Mouse (Mus musculus): Measurements from ENCODE around the gene Ppp1r9a. TPM values are rescaled to one million over a fixed set of nuclear protein-coding genes. Genes with fewer than 3 reads are reported as not detected.

The Ppp1r9a gene
- polyA plus RNA-seq, 2 experiments = 2.6 to 3.0 TPM

DNA sequence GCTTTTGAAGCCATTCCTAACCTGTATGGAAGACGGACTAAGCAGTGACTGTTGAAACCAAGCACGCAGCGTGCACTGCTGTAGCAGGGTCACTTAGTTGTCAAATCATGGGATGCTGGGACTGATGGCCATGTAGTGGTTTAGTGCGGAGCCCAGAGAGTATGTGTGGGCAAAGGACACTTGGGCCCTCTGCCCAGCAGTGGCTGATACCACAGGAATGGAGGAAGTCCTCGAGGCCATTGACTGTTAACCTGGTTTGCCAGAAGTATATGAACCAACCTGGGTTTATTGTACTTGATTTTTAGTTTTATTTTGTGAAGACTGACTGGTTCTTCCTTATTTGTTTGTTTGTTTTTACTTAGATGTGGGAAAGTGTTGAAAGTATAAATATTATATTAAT lies 84.4 kb downstream of the Ppp1r9a start:
- TF ChIP-seq CTCF (IDR thresholded peaks at IDR 0.05; ENCODE audit: low read depth) = no peak
- TF ChIP-seq EP300 (IDR thresholded peaks at IDR 0.05; ENCODE audit: low read depth) = no peak
- WGBS (ENCODE audit: insufficient replicate concordance) = 76% methylated on average over 5 of the region's 5 CpGs

DNA sequence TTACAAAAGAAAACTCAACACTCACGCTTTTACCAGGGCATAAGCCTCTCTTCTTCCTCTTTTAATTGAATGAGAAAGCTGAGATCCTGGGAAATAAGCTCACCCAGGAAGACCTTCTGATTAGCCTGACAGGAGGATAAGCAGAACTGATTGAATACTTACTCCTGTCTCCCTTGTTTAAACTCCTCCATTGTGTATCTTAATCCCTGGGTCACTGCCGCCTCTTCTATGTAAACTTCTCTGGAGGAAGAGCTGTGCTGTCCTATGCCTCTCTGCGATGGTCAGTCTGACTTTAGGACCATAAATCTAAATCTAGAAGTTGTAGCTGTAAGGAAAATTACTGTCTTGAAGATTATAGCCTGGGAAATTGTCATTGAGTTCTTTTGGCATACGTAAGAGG lies 86.0 kb downstream of the Ppp1r9a start:
- Histone ChIP-seq H3K4me3 (ENCODE audit: insufficient read depth in 1 of 2, low read depth in 2 of 2, low read length in 2 of 2) (no peak overlapping the region), H3K27ac (no peak overlapping the region), H3K4me1 (replicated peaks; ENCODE audit: control insufficient read depth in 2 of 2, insufficient read depth in 2 of 2, low read length in 1 of 2) (peaks cover 0 to 2% of the 10 kb centered on the region in 2 experiments; a peak in 1 of 4 replicates), H3K9ac (replicated peaks) (no peak overlapping the region), H3K27me3 (ENCODE audit: control insufficient read depth, insufficient read depth, low read length) (no peaks in the 10 kb centered on the region), H3K36me3 (replicated peaks; ENCODE audit: control insufficient read depth, insufficient read depth, low read depth) (no peaks in the 10 kb centered on the region), H3K4me2 (ENCODE audit: low read depth) (no peak overlapping the region), H3K9me3 (ENCODE audit: control insufficient read depth, low read length) (peaks cover 3% of the 10 kb centered on the region)
- no peak for ATAC-seq (ENCODE audit: insufficient read depth)
- TF ChIP-seq EP300 (IDR thresholded peaks at IDR 0.05; ENCODE audit: low read depth) (no peak), CTCF (IDR thresholded peaks at IDR 0.05; ENCODE audit: low read depth) (no peak)
- DNase-seq (ENCODE audit: low read depth in 3 of 3, low spot score in 3 of 3) = no peak
- 67% methylated on average over 4 of the region's 4 CpGs for WGBS (ENCODE audit: insufficient replicate concordance)

More for the DNA sequence above, 84.4 kb downstream of the Ppp1r9a start:
- Histone ChIP-seq H3K9ac (replicated peaks) (no peak overlapping the region), H3K4me2 (ENCODE audit: low read depth) (no peak overlapping the region), H3K27me3 (ENCODE audit: control insufficient read depth, insufficient read depth, low read length) (no peaks in the 10 kb centered on the region), H3K27ac (no peak overlapping the region), H3K4me3 (ENCODE audit: insufficient read depth in 1 of 2, low read depth in 2 of 2, low read length in 2 of 2) (no peak overlapping the region), H3K4me1 (replicated peaks; ENCODE audit: control insufficient read depth in 2 of 2, insufficient read depth in 2 of 2, low read length in 1 of 2) (peaks cover 0 to 3% of the 10 kb centered on the region in 2 experiments; a peak in 1 of 4 replicates), H3K9me3 (ENCODE audit: control insufficient read depth, low read length) (no peaks in the 10 kb centered on the region), H3K36me3 (replicated peaks; ENCODE audit: control insufficient read depth, insufficient read depth, low read depth) (no peaks in the 10 kb centered on the region)
- ATAC-seq (ENCODE audit: insufficient read depth) (no peak), DNase-seq (ENCODE audit: low read depth in 3 of 3, low spot score in 3 of 3) (no peak)

DNA sequence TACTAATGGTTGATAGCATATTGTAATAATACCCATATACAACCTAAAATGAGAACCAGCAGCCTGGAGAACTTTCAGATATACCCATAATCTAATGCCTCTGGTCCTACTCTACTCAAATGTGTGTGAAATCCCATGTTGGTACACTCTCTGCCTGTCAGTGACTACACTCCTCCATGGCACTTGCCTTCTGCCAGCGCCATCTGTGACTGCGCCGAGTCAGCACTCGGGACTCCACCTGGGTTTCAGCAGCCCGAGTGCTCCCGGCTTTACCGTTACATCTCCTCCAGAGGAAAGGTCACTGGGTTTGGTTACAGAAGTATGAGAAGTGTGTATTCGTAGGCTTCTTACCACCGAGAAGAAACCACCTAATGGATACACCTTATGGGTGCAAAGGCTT lies 89.6 kb downstream of the Ppp1r9a start:
- Histone ChIP-seq H3K4me2 (ENCODE audit: low read depth) (no peak overlapping the region), H3K27me3 (ENCODE audit: control insufficient read depth, insufficient read depth, low read length) (no peaks in the 10 kb centered on the region), H3K4me3 (ENCODE audit: insufficient read depth in 1 of 2, low read depth in 2 of 2, low read length in 2 of 2) (no peak overlapping the region), H3K4me1 (replicated peaks; ENCODE audit: control insufficient read depth in 2 of 2, insufficient read depth in 2 of 2, low read length in 1 of 2) (peaks cover 0 to 2% of the 10 kb centered on the region in 2 experiments; a peak in 1 of 4 replicates), H3K27ac (no peak overlapping the region), H3K36me3 (replicated peaks; ENCODE audit: control insufficient read depth, insufficient read depth, low read depth) (no peaks in the 10 kb centered on the region), H3K9me3 (ENCODE audit: control insufficient read depth, low read length) (peaks cover 3% of the 10 kb centered on the region), H3K9ac (replicated peaks) (no peak overlapping the region)
- ATAC-seq (ENCODE audit: insufficient read depth) (no peak), DNase-seq (ENCODE audit: low read depth in 3 of 3, low spot score in 3 of 3) (no peak)
- 87% methylated on average over 9 of the region's 9 CpGs for WGBS (ENCODE audit: insufficient replicate concordance)
- TF ChIP-seq CTCF (IDR thresholded peaks at IDR 0.05; ENCODE audit: low read depth) (no peak), EP300 (IDR thresholded peaks at IDR 0.05; ENCODE audit: low read depth) (no peak)

DNA sequence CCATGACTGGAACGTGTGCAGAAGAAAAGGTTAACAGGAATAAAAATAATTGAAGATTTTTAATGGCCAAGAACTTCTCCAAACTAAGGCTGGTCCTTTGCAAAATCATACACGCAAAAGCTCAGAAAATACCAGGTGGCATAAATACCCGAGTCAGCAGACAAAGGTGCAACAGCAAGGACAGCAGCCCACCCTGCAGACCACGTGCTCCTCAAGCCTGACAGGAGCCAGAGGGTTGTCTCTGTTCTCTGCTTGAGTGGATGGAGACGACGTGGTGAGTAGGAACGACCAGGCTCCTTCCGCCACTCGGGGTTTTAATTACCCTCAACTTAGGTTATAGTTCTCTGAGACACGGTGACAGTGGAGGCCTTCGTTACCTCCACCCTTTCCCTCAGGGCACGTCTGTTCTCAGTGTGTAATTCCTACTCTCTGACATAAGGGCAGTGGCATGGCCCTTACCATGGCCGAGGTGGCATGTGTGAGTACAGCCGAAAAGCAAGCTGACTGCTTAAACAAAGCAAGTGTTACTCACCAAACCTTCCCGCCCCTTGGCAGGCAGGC lies 91.0 kb downstream of the Ppp1r9a start:
- ATAC-seq (ENCODE audit: insufficient read depth) (no peak), DNase-seq (ENCODE audit: low read depth in 3 of 3, low spot score in 3 of 3) (no peak)
- no peaks in the 10 kb centered on the region for H3K4me1 ChIP-seq (replicated peaks; ENCODE audit: control insufficient read depth in 2 of 2, insufficient read depth in 2 of 2, low read length in 1 of 2)
- WGBS (ENCODE audit: insufficient replicate concordance) = 72% methylated on average over 15 of the region's 15 CpGs
- H3K9me3 ChIP-seq (ENCODE audit: control insufficient read depth, low read length) = peaks cover 3% of the 10 kb centered on the region
- H3K36me3 ChIP-seq (replicated peaks; ENCODE audit: control insufficient read depth, insufficient read depth, low read depth) = no peaks in the 10 kb centered on the region
- H3K27ac ChIP-seq = no peak overlapping the region
- H3K4me3 ChIP-seq (ENCODE audit: insufficient read depth in 1 of 2, low read depth in 2 of 2, low read length in 2 of 2) = no peak overlapping the region
- H3K4me2 ChIP-seq (ENCODE audit: low read depth) = no peak overlapping the region
- no peak for TF ChIP-seq CTCF (IDR thresholded peaks at IDR 0.05; ENCODE audit: low read depth)
- TF ChIP-seq EP300 (IDR thresholded peaks at IDR 0.05; ENCODE audit: low read depth) = no peak
- H3K27me3 ChIP-seq (ENCODE audit: control insufficient read depth, insufficient read depth, low read length) = no peaks in the 10 kb centered on the region
- H3K9ac ChIP-seq (replicated peaks) = no peak overlapping the region

DNA sequence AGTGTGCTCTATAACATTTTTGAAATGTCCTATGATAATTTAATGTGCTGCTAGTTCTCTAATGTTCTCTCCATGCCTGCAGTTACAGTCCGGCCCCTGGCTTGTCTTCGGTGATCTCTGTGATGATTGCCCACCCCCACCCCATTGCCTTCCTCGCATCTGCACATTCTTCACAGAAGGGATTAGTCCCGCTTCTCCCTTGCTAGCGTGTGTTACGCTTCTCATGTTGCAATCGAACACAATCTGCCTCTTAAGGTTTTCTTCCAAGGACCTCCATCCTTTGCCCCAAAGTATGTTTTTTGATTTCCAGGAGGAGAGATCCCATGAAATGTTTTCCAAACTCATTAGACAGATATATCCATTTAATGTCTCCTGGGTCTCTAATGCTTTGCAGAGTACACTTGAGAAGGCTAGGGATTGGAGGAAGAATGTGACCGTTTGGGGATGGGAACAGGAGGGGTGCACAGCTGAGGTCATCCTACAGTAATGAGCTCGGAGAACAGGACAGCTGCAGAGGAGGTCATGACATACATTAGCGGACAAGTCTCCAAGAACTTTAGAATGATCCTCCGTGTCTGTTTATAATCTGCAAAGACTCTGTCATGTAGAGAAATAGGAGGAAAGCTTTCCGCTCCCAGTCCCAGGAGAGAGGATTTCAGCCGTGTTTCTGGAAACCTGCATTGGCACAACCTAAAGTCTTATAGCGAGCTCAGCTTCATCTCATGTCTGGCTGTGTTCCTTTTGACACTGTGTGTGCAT lies 91.6 kb downstream of the Ppp1r9a start:
- Histone ChIP-seq H3K27me3 (ENCODE audit: control insufficient read depth, insufficient read depth, low read length) (no peaks in the 10 kb centered on the region), H3K27ac (no peak overlapping the region), H3K36me3 (replicated peaks; ENCODE audit: control insufficient read depth, insufficient read depth, low read depth) (no peaks in the 10 kb centered on the region), H3K9me3 (ENCODE audit: control insufficient read depth, low read length) (peaks cover 3% of the 10 kb centered on the region), H3K4me1 (replicated peaks; ENCODE audit: control insufficient read depth in 2 of 2, insufficient read depth in 2 of 2, low read length in 1 of 2) (no peaks in the 10 kb centered on the region), H3K4me2 (ENCODE audit: low read depth) (no peak overlapping the region), H3K9ac (replicated peaks) (no peak overlapping the region), H3K4me3 (ENCODE audit: insufficient read depth in 1 of 2, low read depth in 2 of 2, low read length in 2 of 2) (no peak overlapping the region)
- ATAC-seq (ENCODE audit: insufficient read depth) = no peak
- TF ChIP-seq EP300 (IDR thresholded peaks at IDR 0.05; ENCODE audit: low read depth) = no peak
- TF ChIP-seq CTCF (IDR thresholded peaks at IDR 0.05; ENCODE audit: low read depth) = no peak
- 74% methylated on average over 14 of the region's 14 CpGs for WGBS (ENCODE audit: insufficient replicate concordance)
- no peak for DNase-seq (ENCODE audit: low read depth in 3 of 3, low spot score in 3 of 3)
